ENCODE assay signal across 41 mouse cellular contexts in the genomic region with DNA sequence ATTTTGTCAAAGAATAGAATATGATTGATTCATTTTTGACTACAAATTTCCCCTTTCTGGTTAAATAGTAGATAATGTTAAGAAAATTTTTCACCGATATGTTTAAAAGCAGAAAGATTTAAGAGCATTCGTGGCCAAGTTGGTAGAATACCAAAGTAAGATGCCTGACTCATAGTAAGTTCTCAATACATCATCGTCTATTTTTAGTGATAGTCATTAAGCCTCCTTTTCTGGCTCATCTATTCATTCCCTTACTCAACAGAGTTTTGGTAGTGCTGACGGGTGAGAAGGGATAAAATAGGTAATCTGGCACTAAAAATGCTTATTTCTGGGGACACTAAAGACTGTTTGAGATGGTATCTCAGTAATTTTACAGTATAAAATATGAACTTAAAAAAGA. TPM values are rescaled to one million over a fixed set of nuclear protein-coding genes. Genes with fewer than 3 reads are reported as not detected.
"Had no signal": no experiment of that assay in that cellular context is flagged by ENCODE, and none has a peak within 500 bp of the region (broad histone marks: within the 10 kb centered on the region; RNA-seq: fewer than 3 reads in every experiment).

No protein-coding gene starts in this region.

- H3K36me3 ChIP-seq: heart, embryonic 13.5 days; heart, embryonic 15.5 days; hindbrain, embryonic 13.5 days; hindbrain, embryonic 15.5 days; kidney, embryonic 15.5 days; limb, embryonic 13.5 days; limb, embryonic 15.5 days; liver, embryonic 12.5 days had no signal

- H3K9ac ChIP-seq: heart, embryonic 13.5 days; heart, embryonic 15.5 days; hindbrain, embryonic 13.5 days; hindbrain, embryonic 15.5 days; kidney, embryonic 15.5 days; limb, embryonic 13.5 days; limb, embryonic 15.5 days; liver, embryonic 12.5 days; liver, embryonic 14.5 days had no signal

- H3K9me3 ChIP-seq: heart, embryonic 13.5 days; heart, embryonic 15.5 days; hindbrain, embryonic 13.5 days; hindbrain, embryonic 15.5 days; kidney, embryonic 15.5 days; limb, embryonic 13.5 days; limb, embryonic 15.5 days; liver, embryonic 12.5 days had no signal

- H3K4me2 ChIP-seq: heart, embryonic 11.5 days; heart, embryonic 13.5 days; heart, embryonic 15.5 days; hindbrain, embryonic 13.5 days; hindbrain, embryonic 15.5 days; kidney, embryonic 15.5 days; limb, embryonic 13.5 days; limb, embryonic 15.5 days; liver, embryonic 12.5 days had no signal

- DNase-seq: gastrocnemius, postnatal 14 days; gastrocnemius, postnatal 36 days; heart, adult 2 months; heart, postnatal 14 days; heart, postnatal 36 days; kidney, adult 11 months; kidney, adult 2 months; kidney, adult 9 months; kidney, postnatal 14 days; kidney, postnatal 36 days; layer of hippocampus, adult 9-11 months; layer of hippocampus, postnatal 36 days; left cerebral cortex, postnatal 4 days had no signal

- H3K4me3 ChIP-seq: heart, adult 2 months; heart, embryonic 13.5 days; heart, embryonic 15.5 days; hindbrain, embryonic 13.5 days; hindbrain, embryonic 15.5 days; kidney, embryonic 15.5 days; left cerebral cortex, adult 2 months; limb, embryonic 13.5 days; limb, embryonic 15.5 days; liver, embryonic 12.5 days had no signal

- H3K27me3 ChIP-seq: heart, embryonic 13.5 days; heart, embryonic 15.5 days; hindbrain, embryonic 13.5 days; hindbrain, embryonic 15.5 days; kidney, embryonic 15.5 days; limb, embryonic 13.5 days; limb, embryonic 15.5 days; liver, embryonic 12.5 days had no signal

- H3K27ac ChIP-seq: heart, adult 2 months; heart, embryonic 13.5 days; heart, embryonic 15.5 days; hindbrain, embryonic 13.5 days; hindbrain, embryonic 15.5 days; hindbrain, postnatal 0 days; kidney, embryonic 15.5 days; kidney, postnatal 0 days; left cerebral cortex, adult 2 months; limb, embryonic 13.5 days; limb, embryonic 15.5 days; liver, embryonic 12.5 days; liver, embryonic 14.5 days had no signal

- H3K4me1 ChIP-seq: heart, embryonic 13.5 days; heart, embryonic 15.5 days; hindbrain, embryonic 13.5 days; hindbrain, embryonic 15.5 days; kidney, embryonic 15.5 days; limb, embryonic 13.5 days; limb, embryonic 15.5 days; liver, embryonic 12.5 days had no signal

RNA-seq across cellular contexts. Expression of a gene that starts 3.1 kb away (rescaled TPM):
- total RNA-seq: gastrocnemius, adult 18-20 months; gastrocnemius, adult 8-10 months; gastrocnemius, postnatal 14 days; gastrocnemius, postnatal 36 days; heart, adult 2 months; heart, postnatal 14 days; heart, postnatal 36 days; hematopoietic stem cell, adult 5-6 weeks; hindbrain, postnatal 0 days; layer of hippocampus, adult 18-20 months; layer of hippocampus, adult 8-10 months; layer of hippocampus, postnatal 14 days; layer of hippocampus, postnatal 36 days; left cerebral cortex, adult 2 months; left cerebral cortex, postnatal 14 days; left cerebral cortex, postnatal 4 days; liver, adult 2 months had no signal
- polyA plus RNA-seq: gonadal fat pad, adult 2 months; heart, adult 2 months; heart, embryonic 11.5 days; heart, embryonic 13.5 days; heart, embryonic 15.5 days; heart, postnatal 0 days; hindbrain, embryonic 11.5 days; hindbrain, embryonic 13.5 days; hindbrain, embryonic 15.5 days; hindbrain, postnatal 0 days; intestine, embryonic 16.5 days; kidney, adult 2 months; kidney, embryonic 15.5 days; kidney, postnatal 0 days; large intestine, adult 2 months; limb, embryonic 11.5 days; limb, embryonic 13.5 days; limb, embryonic 15.5 days; liver, adult 2 months; liver, embryonic 12.5 days; liver, embryonic 14.5 days had no signal

RNA-seq across cellular contexts. Expression of a gene that starts 36.7 kb away (rescaled TPM):
- total RNA-seq: gastrocnemius, adult 18-20 months; gastrocnemius, adult 8-10 months; gastrocnemius, postnatal 14 days; gastrocnemius, postnatal 36 days; heart, adult 2 months; heart, postnatal 14 days; heart, postnatal 36 days; hematopoietic stem cell, adult 5-6 weeks; liver, adult 2 months had no signal
- polyA plus RNA-seq: gonadal fat pad, adult 2 months; heart, adult 2 months; heart, embryonic 11.5 days; heart, embryonic 13.5 days; heart, postnatal 0 days; hindbrain, embryonic 11.5 days; hindbrain, embryonic 13.5 days; hindbrain, embryonic 15.5 days; hindbrain, postnatal 0 days; intestine, embryonic 14.5 days; intestine, embryonic 16.5 days; kidney, adult 2 months; kidney, embryonic 15.5 days; kidney, postnatal 0 days; large intestine, adult 2 months; limb, embryonic 11.5 days; liver, adult 2 months; liver, embryonic 12.5 days; liver, embryonic 14.5 days had no signal

RNA-seq across cellular contexts. Expression of a gene that starts 56.0 kb away (rescaled TPM):
- total RNA-seq: gastrocnemius, adult 18-20 months; gastrocnemius, adult 8-10 months; gastrocnemius, postnatal 14 days; gastrocnemius, postnatal 36 days; heart, adult 2 months; heart, postnatal 14 days; heart, postnatal 36 days; hematopoietic stem cell, adult 5-6 weeks; hindbrain, postnatal 0 days; layer of hippocampus, adult 18-20 months; layer of hippocampus, adult 8-10 months; layer of hippocampus, postnatal 14 days; layer of hippocampus, postnatal 36 days; left cerebral cortex, adult 2 months; left cerebral cortex, postnatal 14 days; left cerebral cortex, postnatal 4 days; liver, adult 2 months had no signal
- polyA plus RNA-seq: heart, adult 2 months; heart, embryonic 11.5 days; heart, embryonic 13.5 days; heart, embryonic 15.5 days; heart, postnatal 0 days; hindbrain, embryonic 11.5 days; hindbrain, embryonic 13.5 days; hindbrain, embryonic 15.5 days; intestine, embryonic 14.5 days; kidney, adult 2 months; kidney, embryonic 15.5 days; kidney, postnatal 0 days; limb, embryonic 11.5 days; liver, adult 2 months; liver, embryonic 12.5 days; liver, embryonic 14.5 days had no signal
